Mouse (Mus musculus): ENCODE data around the gene Hoxc5.

Hoxc5 gene

DNA sequence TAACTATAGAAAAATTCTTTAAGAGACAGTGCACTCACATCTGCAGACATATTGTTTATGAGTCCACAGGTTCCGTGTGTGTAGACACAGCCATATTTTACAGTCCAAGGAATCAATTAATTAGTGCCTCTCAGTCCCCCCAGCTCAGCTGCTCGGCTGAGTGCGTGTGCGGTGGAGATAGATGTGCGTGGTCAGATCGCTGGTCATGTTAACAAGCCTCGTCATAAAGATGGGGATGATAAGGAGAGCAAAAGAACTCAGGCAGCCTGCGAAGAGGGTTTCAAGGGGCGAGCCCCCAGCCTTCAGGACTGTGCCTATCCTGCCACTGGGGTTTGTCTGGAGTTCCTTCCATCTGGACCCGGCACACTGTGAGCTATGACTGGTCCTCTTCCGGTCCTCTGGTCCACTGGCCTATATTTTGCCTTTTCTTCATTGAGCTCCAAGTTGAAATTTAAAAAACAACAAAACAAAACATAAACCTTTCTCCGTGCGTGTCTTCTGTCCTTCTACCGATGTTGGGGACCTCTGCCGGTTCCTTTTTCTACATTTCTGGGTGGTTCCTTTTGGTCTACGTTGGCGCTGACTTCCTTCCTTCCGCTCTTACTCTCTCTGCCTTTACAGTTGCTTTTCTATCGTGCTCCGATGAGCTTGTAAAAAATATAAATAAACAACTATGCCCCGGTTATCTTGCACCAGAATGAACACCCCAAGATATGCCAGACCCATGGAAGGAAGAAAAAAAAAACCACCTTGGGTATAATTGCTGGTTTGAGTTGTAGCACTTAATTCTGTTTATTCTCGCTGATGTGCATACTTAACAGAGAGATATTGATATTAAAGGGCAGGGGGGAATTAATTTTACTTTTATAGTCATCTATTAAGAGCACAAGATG, 21.8 kb upstream of the Hoxc5 start:
- no peak for DNase-seq (ENCODE audit: low spot score in 2 of 2)

DNA sequence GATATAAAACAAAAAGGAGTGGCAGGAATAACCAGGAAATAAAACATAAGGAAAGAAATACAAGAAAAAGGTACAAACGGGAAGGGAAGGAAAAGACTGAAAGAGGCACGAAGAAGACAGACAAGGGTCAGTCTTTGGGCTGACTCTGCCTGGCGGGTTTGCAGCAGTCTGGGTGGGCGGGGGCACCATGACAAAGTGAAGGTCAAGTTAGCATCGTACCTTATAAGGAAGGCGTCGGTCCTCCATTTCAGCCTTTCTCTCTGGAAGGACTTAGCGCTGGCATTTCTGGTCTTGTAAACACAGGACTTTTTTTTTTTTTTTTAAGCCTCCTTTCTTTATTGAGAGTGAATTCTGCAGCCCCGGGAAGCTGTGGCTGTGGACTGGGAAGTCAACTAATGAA, 20.0 kb upstream of the Hoxc5 start:
- DNase-seq (ENCODE audit: low spot score in 2 of 2), result no peak

DNA sequence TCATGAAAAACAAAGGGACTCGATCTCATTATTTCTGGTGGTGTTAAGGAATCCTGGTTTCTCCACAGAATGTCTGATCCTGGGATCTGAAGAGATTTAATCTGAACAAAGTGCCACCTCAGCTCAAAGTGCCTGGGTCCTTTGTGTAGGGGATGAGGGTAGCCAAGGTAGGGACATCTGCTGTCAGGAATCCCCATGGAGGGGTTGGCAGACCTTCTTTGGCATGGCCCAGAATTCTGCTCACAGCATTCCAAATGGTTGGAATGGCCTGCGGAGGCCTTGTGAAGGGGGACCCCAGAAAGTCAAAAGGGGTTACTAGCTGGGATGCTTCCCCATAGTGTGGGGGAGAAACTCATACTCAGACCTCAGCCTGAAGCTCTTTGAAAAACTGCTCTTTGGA, 18.4 kb upstream of the Hoxc5 start:
- no peak for DNase-seq (ENCODE audit: low spot score in 2 of 2)

DNA sequence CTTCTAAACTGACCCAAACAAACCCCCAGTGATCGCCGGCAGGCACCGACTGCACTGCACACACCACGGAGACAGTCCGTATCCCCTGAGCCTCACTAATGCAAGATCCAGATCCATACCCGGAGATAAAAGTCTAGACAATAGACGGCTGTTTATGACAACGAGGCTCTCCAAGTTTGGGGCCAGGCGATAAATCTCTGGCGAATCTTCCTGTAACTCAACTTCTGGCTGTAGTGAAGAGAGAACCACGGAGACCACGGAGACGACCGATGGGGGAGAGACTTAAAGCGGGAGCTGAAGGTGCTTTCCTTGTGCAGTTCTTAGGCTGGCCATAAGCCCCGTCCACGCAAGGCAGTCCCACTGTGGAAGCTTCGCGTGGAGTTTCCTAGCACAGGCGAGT, 17.5 kb upstream of the Hoxc5 start:
- DNase-seq (ENCODE audit: low spot score in 2 of 2), result no peak

DNA sequence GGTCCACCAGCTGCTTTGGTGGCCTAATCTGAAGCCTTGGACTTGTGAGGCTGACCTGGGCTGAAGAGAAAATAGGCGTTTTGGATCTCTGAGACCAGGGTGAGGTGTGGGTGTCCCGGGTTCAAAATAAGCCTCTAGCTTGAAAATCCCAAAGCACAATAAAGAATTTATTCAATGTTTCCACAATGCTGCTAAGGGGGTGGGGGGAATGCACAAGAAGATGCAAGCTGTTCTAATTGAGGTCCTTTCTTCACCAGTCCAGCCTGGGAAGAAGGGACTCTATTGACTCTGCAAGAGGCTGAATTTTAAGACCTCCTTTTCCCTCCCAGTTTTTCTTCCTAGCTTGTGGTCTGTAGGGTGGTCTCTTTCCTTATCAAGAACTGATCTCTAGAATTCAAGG, 16.4 kb upstream of the Hoxc5 start:
- no peak for DNase-seq (ENCODE audit: low spot score in 2 of 2)

DNA sequence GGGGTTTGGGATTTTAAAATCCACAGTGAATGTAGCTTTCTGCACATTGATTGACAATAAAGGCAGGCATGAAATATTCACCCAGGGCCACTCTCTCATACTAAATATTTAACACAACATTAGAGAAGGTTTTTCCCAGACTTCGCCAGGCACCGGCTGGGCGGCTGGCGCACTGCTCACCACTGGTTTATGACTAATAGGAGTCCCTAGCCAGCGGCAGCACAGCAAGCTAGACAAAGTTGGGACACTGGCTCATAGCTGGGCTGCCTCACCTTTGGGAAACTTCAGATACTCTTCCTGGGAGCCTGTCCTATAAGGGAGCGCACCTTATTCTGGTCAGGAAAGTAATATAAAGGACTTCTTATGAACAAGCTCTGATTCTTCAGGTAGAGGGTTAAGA, 13.7 kb upstream of the Hoxc5 start:
- DNase-seq (ENCODE audit: low spot score in 2 of 2), result no peak

DNA sequence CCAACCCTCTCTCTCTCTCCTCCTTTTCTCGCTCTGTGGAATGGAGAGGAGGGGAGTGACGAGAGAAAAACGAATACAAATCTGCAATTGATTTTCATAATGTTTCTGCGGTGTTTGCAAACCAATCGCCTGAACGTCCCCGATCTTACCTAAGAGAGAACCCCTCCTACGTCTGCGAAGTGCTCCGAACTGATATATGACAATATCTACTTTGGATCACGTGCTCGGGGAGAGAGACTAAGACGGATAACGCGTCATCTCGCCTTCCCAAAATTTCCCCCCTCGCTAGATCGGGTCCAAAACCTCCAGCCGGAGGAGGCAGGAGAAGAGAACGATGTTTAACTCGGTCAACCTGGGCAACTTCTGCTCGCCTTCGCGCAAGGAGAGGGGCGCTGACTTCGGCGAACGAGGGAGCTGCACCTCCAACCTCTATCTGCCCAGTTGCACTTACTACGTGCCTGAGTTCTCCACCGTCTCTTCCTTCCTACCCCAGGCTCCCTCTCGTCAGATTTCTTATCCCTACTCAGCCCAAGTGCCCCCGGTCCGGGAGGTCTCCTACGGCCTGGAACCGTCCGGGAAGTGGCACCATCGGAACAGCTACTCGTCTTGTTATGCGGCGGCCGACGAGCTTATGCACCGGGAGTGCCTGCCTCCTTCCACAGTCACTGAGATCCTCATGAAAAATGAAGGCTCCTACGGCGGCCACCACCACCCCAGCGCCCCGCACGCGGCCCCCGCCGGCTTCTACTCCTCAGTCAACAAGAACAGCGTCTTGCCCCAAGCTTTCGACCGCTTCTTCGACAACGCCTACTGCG, 12.8 kb upstream of the Hoxc5 start, which contains the start of gene Hoxc11:
Gene Hoxc11, plus strand, starts transcription at position 236 of the 815 bp plus-strand sequence.
- DNase-seq (ENCODE audit: low spot score in 2 of 2), result no peak

DNA sequence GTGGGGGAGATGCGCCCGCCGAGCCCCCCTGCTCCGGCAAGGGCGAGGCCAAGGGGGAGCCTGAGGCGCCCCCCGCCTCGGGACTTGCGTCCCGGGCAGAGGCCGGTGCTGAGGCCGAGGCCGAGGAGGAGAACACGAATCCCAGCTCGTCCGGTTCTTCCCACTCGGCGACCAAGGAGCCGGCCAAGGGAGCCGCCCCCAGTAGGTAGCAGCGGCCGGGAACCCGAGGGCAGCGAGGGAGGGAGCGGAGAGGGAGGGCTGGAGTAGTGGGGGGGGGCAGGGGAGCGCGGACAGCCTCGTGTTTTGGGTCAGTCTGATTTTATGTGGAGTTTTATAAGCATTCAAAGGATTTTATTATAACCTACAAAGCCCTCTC, 12.2 kb upstream of the Hoxc5 start:
- DNase-seq (ENCODE audit: low spot score in 2 of 2), result no peak

DNA sequence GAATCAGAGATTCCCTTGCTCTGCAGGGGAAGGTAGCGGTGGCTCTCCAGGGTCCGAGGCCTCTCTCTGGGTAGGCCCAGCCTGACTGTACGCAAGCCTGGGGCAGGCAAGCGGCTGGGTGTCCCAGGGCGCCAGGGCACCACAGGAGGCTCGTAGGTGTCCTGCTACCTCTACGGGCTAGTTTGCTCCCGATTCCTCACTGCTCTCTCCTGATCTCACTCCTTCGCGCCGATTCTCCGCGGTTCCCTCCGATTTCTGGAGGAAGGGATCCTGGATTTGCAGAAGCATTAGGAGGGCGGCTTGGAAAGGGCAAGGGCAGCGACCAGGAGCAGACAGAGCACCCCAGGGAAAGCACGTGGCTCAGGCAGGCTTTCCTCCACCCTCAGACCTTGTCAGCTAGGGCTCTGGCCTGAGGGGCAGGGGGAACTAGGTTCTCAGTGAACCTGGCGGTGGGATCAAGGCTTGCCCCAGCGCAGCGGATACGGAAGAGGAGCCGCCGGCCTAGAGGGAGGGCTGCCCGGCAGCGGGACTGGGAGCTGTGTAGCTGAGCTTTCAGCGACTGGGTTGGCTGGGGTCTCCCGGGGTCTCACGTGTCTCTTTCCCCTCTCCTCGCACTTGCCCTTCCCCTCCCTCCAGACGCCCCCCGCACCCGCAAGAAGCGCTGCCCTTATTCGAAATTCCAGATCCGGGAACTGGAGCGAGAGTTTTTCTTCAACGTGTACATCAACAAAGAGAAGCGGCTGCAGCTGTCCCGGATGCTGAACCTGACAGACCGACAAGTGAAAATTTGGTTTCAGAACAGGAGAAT, 11.2 kb upstream of the Hoxc5 start:
- DNase-seq (ENCODE audit: low spot score in 2 of 2), result no peak

DNA sequence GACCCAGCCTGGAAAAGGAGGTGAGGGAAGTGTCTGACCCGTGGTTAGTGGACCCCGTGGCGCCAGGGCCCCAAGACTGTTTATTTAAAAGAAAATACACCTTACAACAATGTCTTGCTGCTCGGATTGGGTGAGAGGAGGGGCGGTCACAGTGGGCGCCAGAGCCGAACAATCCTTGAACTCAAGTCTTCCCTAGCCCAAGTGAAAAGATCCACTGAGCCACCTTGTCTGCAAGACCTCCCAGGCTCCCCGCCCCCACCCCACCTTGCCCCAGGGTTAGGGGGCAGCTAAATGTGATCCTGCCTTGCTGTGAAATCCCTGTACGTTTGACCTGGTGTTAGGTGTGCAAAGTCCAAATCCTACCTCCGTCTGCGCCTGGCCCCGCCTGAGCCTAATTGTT, 10.3 kb upstream of the Hoxc5 start:
- DNase-seq (ENCODE audit: low spot score in 2 of 2), result no peak

DNA sequence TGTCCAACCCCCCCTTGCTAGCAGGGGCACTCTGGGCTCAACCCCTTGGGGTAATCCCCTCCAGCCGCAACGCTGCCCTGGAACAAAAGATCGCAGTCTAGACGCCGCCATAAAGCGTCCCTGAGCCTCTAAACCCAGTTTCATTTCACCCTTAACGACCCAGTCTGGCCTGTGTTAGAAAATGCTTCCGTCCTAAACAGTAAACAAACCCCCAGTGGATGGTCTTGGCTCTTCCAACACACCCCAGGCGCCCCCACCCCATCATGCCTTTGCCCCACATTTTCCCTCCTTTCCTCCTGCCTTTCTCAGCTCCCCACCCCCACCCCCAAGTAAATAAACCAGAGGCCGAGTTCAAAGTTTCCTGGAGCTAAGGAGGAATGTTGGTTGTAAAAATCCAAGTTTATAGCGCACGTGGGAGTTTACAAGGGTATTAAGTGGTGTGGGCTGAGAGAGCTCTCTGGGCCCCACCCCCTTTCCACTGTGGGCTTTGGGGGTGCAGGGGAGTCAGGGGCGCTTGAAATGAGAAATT, 7.5 kb upstream of the Hoxc5 start:
- DNase-seq (ENCODE audit: low spot score in 2 of 2), result no peak

DNA sequence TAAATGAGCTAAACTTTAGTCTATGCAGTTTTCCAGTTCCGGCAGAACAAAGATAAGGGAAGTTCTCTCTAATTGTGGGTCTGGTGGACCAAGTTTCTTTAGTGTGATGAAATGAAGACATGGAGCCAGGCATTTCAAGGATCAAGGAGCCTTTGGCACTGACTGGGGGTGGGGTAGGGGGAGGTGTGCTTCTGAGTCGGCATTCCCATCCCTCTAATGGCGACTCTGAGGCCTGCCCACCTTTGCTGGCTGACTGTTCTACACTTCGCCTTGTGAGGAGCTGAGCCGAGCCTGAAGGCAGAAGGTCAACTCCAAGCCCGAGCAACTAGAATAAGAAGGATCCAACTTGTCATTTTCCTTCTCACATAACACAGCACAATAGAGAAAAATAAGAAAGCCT, 5.5 kb upstream of the Hoxc5 start:
- DNase-seq (ENCODE audit: low spot score in 2 of 2), result no peak

DNA sequence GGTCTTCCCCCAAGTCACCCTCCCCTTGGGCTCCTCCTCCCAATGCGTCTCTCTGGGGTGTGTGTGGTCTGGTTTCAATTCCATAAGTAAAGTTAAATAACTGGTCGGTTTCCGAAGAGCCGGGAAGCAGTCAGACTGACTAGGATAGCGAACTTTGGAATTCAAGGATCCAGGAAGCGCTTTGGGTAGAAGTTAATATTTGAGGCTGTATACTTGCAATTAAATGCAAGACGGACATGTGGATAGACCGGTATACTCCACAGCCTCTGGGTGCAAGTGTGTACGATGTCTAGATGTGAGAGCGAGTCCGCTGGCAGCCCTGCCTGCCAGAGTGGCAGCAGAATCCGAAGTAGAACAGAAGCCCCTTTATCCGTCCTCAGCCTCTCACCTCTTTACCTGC, 4.8 kb upstream of the Hoxc5 start:
- no peak for DNase-seq (ENCODE audit: low spot score in 2 of 2)

DNA sequence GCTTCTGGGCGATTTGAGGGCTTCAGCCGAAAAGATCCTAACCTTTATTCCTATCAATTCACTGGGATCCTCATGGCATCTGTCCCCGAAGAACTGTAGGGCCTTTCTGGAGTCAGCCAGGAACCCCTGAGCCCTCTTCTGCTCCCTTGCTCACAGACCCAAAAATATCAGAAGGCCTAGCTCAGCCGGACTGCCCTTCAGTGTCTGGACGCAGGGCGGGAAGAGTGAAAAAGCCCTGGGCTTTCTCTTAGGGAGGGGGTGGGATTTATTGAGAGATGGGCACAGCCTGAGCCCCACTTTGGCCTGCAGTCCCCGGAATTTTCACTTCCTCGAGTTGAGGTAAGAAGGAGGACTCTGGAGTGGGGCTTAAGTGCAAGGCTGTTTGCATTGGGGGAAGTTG, 4.0 kb upstream of the Hoxc5 start:
- DNase-seq (ENCODE audit: low spot score in 2 of 2), result no peak

DNA sequence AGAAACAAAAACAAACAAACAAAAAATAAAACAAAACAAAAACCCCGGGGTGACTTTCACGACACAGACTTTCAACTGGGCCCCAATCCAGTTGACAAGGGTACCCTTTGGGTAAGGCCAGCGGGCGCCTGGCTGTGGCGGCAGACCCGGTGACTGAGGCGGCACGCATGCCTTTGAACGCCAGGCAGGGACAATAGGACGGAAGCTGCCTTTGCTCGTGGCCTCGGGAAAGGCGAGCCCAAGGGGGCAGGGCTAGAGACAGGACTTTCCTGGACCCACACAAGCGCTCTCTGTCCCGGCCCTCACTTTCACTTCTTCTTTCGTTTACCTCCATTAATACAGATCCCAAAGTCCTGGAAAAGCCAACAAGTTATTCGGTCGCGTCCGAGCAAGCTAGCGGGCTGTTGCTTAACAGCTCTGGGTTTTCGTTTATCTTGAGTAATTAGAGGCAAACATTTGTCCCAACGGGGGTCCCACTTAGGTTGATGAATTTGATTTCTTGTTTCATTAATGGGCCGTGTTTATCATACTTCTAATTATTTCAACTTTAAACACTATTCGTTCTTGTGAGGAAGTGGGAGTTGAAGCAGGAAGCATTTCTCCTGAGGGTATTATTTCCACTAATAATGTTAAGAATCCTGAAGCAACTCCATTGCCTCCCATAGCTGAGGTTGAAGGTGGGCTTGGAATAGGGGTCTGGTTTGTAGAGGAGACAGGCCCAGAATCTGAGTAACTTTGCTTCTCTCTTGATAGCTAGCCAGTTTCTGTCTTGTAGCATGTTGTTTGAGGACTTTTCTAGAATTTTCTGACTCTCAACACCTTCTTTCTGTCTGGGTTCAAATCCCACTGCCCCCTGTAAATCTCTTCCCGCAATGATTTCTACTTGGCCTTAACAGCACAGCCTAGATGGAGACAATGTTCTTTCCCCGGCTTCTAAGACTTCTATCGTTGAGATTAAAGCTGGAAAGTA, 3.3 kb upstream of the Hoxc5 start:
- DNase-seq (ENCODE audit: low spot score in 2 of 2), result peak in 1 of 2 experiments; percentile 13

DNA sequence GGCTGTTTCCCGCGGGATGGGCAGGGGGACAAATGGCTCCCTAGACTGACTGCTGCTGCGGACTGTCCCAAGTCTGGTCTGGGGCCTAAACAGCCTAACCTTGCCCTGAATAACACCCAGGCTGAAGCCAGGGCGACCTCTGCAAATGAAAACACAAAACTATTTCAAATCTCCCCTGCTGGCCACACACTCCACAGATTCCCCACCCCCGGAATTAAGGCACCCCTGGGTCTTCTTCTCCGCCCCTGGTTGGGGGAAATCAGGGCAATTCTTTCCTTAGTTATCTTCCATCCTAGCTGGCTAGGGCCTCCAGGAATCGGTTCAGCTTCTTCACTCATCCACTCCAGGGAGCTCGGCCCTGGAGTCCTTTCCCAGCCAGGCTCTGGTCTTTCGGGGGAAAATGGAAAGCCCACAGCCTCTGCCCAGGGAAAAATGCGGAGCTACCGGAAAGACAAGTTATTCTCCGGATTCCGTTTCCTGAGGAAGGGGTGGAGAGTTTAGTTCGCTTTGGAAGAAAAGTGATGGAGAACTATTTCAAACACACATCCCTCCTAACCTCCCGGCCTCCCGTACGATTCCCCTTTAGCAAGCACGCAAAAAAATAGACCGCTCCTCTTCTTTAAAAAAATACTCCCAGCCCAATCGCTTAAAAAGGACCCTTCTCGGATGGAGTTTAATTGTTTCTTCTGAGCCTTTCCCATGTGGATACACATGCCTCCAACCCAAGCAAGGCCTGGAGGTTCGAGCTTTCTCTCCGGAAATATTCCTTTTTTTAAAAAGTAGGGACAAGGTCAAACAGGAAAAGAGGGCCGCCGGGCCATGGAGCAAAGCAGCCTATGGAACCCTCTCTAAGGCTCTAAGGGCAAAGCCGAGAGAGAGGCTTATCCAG, 2.0 kb upstream of the Hoxc5 start:
- no peak for DNase-seq (ENCODE audit: low spot score in 2 of 2)

DNA sequence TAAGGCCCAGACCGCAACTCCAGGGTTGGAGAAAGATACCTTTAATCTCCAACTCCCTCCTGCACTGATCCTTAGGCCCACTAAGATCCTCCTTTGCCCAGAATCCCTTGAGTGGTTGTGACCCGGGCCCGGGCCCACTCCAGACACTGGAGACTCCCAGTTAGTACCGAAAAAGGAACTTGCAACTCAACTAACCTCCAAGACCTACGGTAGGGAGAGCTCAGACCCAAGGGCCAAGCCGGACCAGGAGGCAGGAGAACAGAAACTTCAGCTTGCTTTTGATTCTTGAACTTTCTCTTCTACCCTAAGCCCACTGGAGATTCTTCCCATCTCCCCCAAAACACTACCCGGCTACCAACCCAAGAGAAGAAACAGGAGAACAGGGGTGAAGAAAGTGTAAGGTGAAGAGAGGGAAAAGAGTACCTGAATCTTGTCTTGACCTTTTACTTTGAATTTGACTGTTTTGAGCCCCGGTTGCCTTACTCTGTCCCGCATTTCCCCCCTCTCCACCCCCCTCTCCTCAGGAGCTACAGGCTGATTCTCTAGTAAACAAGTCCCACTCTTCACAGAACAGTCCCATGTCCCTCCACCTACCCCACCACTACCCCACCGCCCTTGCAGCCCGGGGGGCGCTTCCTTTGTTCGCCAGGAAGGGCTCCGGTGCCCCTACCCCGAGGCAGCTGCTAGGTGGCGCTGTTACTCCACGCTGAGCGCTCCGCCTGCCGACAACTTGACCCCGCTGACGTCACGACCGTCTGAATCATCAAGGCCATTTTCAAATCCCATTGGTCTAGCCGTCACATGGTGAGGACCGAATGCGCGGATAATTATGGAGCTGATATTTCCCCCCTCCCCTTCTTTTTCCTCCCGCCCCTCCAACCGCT, 1.1 kb upstream of the Hoxc5 start:
- peak in 1 of 2 experiments; percentile 23 for DNase-seq (ENCODE audit: low spot score in 2 of 2)

DNA sequence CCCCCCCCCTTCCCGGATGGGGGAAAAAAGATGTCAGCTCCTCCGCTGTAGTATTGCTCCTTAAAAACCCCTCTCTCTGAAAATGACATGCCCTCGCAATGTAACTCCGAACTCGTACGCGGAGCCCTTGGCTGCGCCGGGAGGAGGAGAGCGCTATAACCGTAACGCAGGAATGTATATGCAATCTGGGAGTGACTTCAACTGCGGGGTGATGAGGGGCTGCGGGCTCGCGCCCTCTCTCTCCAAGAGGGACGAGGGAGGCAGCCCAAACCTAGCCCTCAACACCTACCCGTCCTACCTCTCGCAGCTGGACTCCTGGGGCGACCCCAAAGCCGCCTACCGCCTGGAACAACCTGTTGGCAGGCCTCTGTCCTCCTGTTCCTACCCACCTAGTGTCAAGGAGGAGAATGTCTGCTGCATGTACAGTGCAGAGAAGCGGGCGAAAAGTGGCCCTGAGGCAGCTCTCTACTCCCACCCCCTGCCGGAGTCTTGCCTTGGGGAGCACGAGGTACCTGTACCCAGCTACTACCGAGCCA, 399 bp upstream of the Hoxc5 start, which contains the start of gene Hoxc10:
Gene Hoxc10, plus strand, starts transcription at position 21 of the 536 bp plus-strand sequence.
- DNase-seq (ENCODE audit: low spot score in 2 of 2), result no peak

Measured in heart, adult 9 months (tissue).